Mouse (Mus musculus) kidney, postnatal 14 days (tissue): Measurements from ENCODE around the gene Eogt.
A peak's percentile ranks its signal among the peaks of the same experiment; 100 is the strongest.

Source experiments
- DNase-seq: peaks from one replicate; pipeline ENCODE4 v3.0.0; 2022; ENCODE audit warnings: mixed read lengths

The Eogt gene

GRCm38 (mm10) chr6:97148383-97149251 lies at the start of gene Eogt:
TSS of gene Eogt (minus strand) at chr6:97149182.
- DNase-seq: peak; percentile 92

GRCm38 (mm10) chr6:97179367-97179828 lies 30.4 kb upstream of the Eogt start:
- no peak for DNase-seq

GRCm38 (mm10) chr6:97178491-97179366 lies 29.7 kb upstream of the Eogt start, which contains the start of gene Tmf1:
TSS of gene Tmf1 (minus strand) at chr6:97179122.
- peak; percentile 98 for DNase-seq

- peak; percentile 70 for DNase-seq
Measured at GRCm38 (mm10) chr6:97175716-97176115, 26.7 kb upstream of the Eogt start.

GRCm38 (mm10) chr6:97150156-97150555 lies 1.2 kb upstream of the Eogt start:
- no peak for DNase-seq

- no peak for DNase-seq
Measured at GRCm38 (mm10) chr6:97149721-97150120, 739 bp upstream of the Eogt start.

- peak; percentile 80 for DNase-seq
Measured at GRCm38 (mm10) chr6:97147755-97148382, 1.1 kb downstream of the Eogt start.

- no peak for DNase-seq
Measured at GRCm38 (mm10) chr6:97145156-97145555, 3.8 kb downstream of the Eogt start.

- peak; percentile 86 for DNase-seq
Measured at GRCm38 (mm10) chr6:97144359-97144758, 4.6 kb downstream of the Eogt start.

- no peak for DNase-seq
Measured at GRCm38 (mm10) chr6:97142611-97143010, 6.4 kb downstream of the Eogt start.

GRCm38 (mm10) chr6:97141811-97142210 lies 7.2 kb downstream of the Eogt start:
- DNase-seq: no peak

GRCm38 (mm10) chr6:97132707-97133303 lies 16.2 kb downstream of the Eogt start:
- DNase-seq: no peak

- DNase-seq: no peak
Measured at GRCm38 (mm10) chr6:97131808-97132207, 17.2 kb downstream of the Eogt start.

GRCm38 (mm10) chr6:97130979-97131378 lies 18.0 kb downstream of the Eogt start:
- DNase-seq: no peak

GRCm38 (mm10) chr6:97124336-97125010 lies 24.5 kb downstream of the Eogt start:
- DNase-seq: peak; percentile 49

- no peak for DNase-seq
Measured at GRCm38 (mm10) chr6:97120922-97121321, 28.1 kb downstream of the Eogt start.

- no peak for DNase-seq
Measured at GRCm38 (mm10) chr6:97118327-97118726, 30.7 kb downstream of the Eogt start.

GRCm38 (mm10) chr6:97116896-97117295 lies 32.1 kb downstream of the Eogt start:
- DNase-seq: no peak

GRCm38 (mm10) chr6:97114821-97115220 lies 34.2 kb downstream of the Eogt start:
- DNase-seq: no peak

GRCm38 (mm10) chr6:97112177-97112576 lies 36.8 kb downstream of the Eogt start:
- DNase-seq: no peak

GRCm38 (mm10) chr6:97106777-97107176 lies 42.2 kb downstream of the Eogt start:
- DNase-seq: peak; percentile 70

- DNase-seq: no peak
Measured at GRCm38 (mm10) chr6:97106106-97106505, 42.9 kb downstream of the Eogt start.
